Mouse (Mus musculus) forebrain, embryonic 11.5 days (tissue): Measurements from ENCODE around the gene Fem1b. TPM values are rescaled to one million over a fixed set of nuclear protein-coding genes. Genes with fewer than 3 reads are reported as not detected.

Source experiments
- ATAC-seq: fragments of 200-750 bp; cut with Nextera tagmentation; replicated peaks from 2 replicates; pipeline ENCODE4 v1.8.0; 2017; ENCODE audit warnings: moderate TSS enrichment; ENCODE audit not compliant: low FRiP score
- DNase-seq: peaks from one replicate; pipeline ENCODE4 v3.0.0-alpha.2; 2017; ENCODE audit warnings: low spot score
- H3K27ac ChIP-seq: fragments of 300-500 bp; sonication (generic); 2 replicates; pipeline ENCODE4 v1.5.1; 2014; ENCODE audit warnings: low read depth, low read length
- H3K27me3 ChIP-seq: fragments of 300-500 bp; sonication (generic); 2 replicates; pipeline ENCODE4 v1.6.1; 2014; ENCODE audit warnings: mild to moderate bottlenecking, low read length, mixed read lengths; ENCODE audit not compliant: control insufficient read depth, insufficient read depth
- H3K36me3 ChIP-seq: fragments of 300-500 bp; sonication (generic); 2 replicates; pipeline ENCODE4 v1.6.1; 2014; ENCODE audit warnings: mild to moderate bottlenecking, low read length, moderate library complexity, mixed read lengths; ENCODE audit not compliant: control insufficient read depth, insufficient read depth
- H3K4me1 ChIP-seq: fragments of 300-500 bp; sonication (generic); replicated peaks from 2 replicates; pipeline ENCODE4 v1.6.1; 2014; ENCODE audit warnings: low read length, mixed read lengths; ENCODE audit not compliant: control insufficient read depth, insufficient read depth
- H3K4me2 ChIP-seq: fragments of 300-500 bp; sonication (generic); 2 replicates; pipeline ENCODE4 v1.6.1; 2014; ENCODE audit warnings: low read depth, mild to moderate bottlenecking, low read length, moderate library complexity, mixed read lengths; ENCODE audit not compliant: severe bottlenecking
- H3K4me3 ChIP-seq: fragments of 300-500 bp; sonication (generic); 2 replicates; pipeline ENCODE4 v1.5.1; 2014; ENCODE audit warnings: low read depth, low read length
- H3K9ac ChIP-seq: fragments of 300-500 bp; sonication (generic); 2 replicates; pipeline ENCODE4 v1.6.1; 2014; ENCODE audit warnings: low read length
- H3K9me3 ChIP-seq: fragments of 300-500 bp; sonication (generic); 2 replicates; pipeline ENCODE4 v1.6.1; 2016; ENCODE audit warnings: low read length, mixed read lengths; ENCODE audit not compliant: control insufficient read depth
- WGBS: fragments of 180-500 bp; shearing (Covaris S2); extraction: QIAGEN DNeasy Blood & Tissue Kit; methylation state at CpG from one replicate; pipeline ENCODE4 v1.1.7; 2014; 5-methylcytosine and 5-hydroxymethylcytosine counted together
- polyA plus RNA-seq: library from polyadenylated mRNA; unstranded; fragments of >200 nt; fragmentation: Nextera tagmentation; extraction: Ambion mirVana; gene quantifications from 2 replicates; pipeline ENCODE4 v1.2.1, GENCODE M21; 2014

The Fem1b gene
- polyA plus RNA-seq, 1 experiment from 2014 or later = 58.3 TPM

DNA sequence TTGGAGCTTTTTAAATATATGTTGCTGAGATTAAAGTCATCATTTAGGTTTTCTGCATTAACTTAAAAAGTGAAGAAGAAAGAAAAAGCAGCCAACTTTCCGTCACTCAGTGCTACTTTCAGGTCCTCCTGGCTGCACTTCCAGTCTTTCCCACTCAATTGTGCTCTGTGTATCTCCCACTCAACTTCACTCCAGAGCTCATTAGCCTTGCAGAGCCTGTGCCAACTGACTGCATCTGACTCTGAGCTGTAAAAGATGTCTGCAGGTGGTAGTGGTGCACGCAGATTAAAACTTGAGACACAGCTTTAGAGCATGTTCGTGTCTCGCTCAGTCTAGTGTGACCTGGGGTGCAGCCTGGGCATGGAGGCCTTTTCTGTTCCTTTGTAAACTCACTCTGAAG is 53.4 kb downstream of the Fem1b start:
- Histone ChIP-seq H3K4me1 (peaks cover under 1% of the 10 kb centered on the region; the same call in 1 of the 2 replicates), H3K27me3 (no peaks in the 10 kb centered on the region), H3K4me3 (no peak overlapping the region), H3K9ac (no peak overlapping the region), H3K36me3 (no peaks in the 10 kb centered on the region), H3K4me2 (no peak overlapping the region), H3K9me3 (no peaks in the 10 kb centered on the region), H3K27ac (no peak overlapping the region)
- 79% methylated on average over 4 of the region's 4 CpGs for WGBS
- no peak for ATAC-seq
- no peak for DNase-seq

DNA sequence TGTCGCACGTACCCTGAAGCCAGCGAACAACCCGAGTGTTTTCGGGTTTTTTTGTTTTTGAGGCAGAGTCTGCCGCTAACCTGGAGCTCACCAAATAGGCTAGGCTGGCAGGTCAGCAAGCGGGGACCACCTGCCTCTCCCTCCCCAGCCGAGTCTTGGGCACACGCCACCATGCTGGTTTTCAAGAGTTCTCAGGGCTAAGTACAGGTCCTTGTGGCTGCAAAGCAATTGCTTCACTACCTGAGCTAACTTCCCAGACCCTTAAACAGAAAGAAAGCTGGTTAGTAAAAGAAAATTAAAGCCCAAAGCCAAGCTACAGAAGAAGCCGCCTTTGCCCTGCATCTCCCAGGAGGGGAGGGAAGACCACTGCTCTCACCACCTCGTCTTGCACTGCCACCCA is 61.4 kb downstream of the Fem1b start:
- Histone ChIP-seq H3K4me3 (no peak overlapping the region), H3K36me3 (no peaks in the 10 kb centered on the region), H3K27ac (no peak overlapping the region), H3K9me3 (no peaks in the 10 kb centered on the region), H3K27me3 (no peaks in the 10 kb centered on the region), H3K9ac (no peak overlapping the region), H3K4me1 (no peaks in the 10 kb centered on the region), H3K4me2 (no peak overlapping the region)
- DNase-seq (no peak), ATAC-seq (no peak)
- 88% methylated on average over 11 of the region's 11 CpGs for WGBS

DNA sequence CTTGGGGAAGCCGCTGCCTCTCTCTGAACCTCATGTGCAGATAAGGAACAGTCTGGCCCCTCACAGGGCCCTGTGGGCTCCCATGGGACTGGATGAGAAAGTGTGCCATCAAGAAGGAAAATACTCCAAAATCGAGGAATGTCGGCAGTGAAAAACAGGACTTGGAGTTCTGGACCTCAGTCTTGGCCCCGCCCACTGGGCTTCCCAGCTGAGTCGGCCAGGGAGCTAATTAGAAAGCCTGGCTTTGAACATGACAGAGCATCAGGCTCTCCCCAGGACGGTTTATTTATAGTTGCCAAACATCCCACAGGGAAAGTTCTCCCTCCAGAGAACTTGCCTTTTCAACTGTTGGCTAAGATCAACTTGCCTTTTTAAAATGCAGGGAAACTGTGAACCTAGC is 62.1 kb downstream of the Fem1b start:
- no peak for DNase-seq
- H3K27ac ChIP-seq = no peak overlapping the region

DNA sequence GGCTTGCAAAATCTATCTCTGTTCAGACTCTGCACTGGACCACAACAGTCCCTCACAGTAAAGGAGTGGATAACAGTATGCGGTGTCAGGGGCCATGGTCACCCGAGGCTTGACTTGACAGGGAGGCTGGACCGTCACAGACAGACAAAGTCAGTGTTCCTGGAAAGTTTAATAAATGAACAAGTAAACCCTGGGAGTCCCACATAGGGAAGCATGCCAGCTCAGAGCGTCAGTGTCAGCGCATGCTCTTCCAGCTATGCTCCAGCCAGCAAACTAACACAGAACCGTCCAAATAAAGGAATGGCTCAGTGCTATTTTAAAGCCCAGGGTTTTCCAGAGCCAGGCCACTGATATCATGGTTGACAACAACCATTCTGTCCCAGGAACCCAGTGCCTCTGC is 65.1 kb downstream of the Fem1b start:
- DNase-seq (no peak), ATAC-seq (no peak)
- no peak overlapping the region for H3K27ac ChIP-seq
- H3K27me3 ChIP-seq = no peaks in the 10 kb centered on the region
- H3K9ac ChIP-seq = no peak overlapping the region
- no peaks in the 10 kb centered on the region for H3K4me1 ChIP-seq
- 89% methylated on average over 6 of the region's 6 CpGs for WGBS
- no peak overlapping the region for H3K4me2 ChIP-seq
- H3K36me3 ChIP-seq = no peaks in the 10 kb centered on the region
- H3K4me3 ChIP-seq = no peak overlapping the region
- H3K9me3 ChIP-seq = no peaks in the 10 kb centered on the region

More for the DNA sequence above, 62.1 kb downstream of the Fem1b start:
- no peak overlapping the region for H3K4me3 ChIP-seq
- H3K27me3 ChIP-seq = no peaks in the 10 kb centered on the region
- no peak overlapping the region for H3K9ac ChIP-seq
- no peak for ATAC-seq
- no peaks in the 10 kb centered on the region for H3K9me3 ChIP-seq
- no peaks in the 10 kb centered on the region for H3K36me3 ChIP-seq
- H3K4me2 ChIP-seq = no peak overlapping the region
- 74% methylated on average over 6 of the region's 6 CpGs for WGBS
- H3K4me1 ChIP-seq = no peaks in the 10 kb centered on the region

DNA sequence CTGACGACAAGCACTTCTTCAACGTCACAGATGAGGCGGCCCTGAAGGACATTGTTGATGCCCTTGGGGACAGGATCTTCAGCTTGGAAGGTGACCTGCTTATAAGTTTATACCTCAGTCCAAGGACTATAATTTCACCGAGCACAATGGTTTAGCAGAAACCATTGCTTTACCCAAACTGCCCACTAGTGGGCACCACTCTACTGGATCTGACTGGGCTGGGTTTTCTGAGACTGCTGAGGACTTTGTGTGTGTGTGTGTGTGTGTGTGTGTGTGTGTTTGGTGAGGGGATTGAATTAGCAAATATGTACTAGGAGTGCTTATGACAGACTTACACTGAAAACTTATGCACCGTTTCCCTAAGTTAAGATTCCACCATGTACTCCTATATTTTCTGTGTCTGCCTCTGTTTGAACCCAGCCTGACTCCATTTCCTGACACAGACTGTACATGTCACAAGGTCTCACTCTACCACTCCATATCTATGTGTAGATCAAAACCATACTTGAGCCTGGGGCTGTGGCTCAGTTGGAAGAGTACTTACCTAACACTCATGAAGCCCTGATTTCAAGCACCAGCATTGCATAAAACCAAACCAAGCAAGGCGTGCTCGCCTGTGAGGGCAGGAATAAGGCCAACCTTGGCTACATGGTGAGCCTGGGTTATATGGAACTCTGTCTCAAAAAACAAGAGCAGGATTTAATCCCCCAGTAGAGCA is 67.0 kb downstream of the Fem1b start:
- no peaks in the 10 kb centered on the region for H3K36me3 ChIP-seq
- peak; percentile 80 for DNase-seq
- H3K9me3 ChIP-seq = no peaks in the 10 kb centered on the region
- no peak overlapping the region for H3K4me2 ChIP-seq
- 56% methylated on average over 7 of the region's 7 CpGs for WGBS
- H3K27me3 ChIP-seq = no peaks in the 10 kb centered on the region
- ATAC-seq = no peak
- no peak overlapping the region for H3K9ac ChIP-seq
- H3K27ac ChIP-seq = no peak overlapping the region
- H3K4me3 ChIP-seq = no peak overlapping the region
- H3K4me1 ChIP-seq = no peaks in the 10 kb centered on the region

Other genes starting within 250 kb of the Fem1b start
- 2.8 and 3.0 TPM in 2 replicates for gene Itga11, start 134.1 kb downstream of the Fem1b start, polyA plus RNA-seq
- 14.5 and 17.8 TPM in 2 replicates for gene Cln6, start 26.9 kb upstream of the Fem1b start, polyA plus RNA-seq
- 0.48 and 1.5 TPM in 2 replicates for gene Calml4, start 46.1 kb upstream of the Fem1b start, polyA plus RNA-seq
- 60.0 and 63.2 TPM in 2 replicates for gene Pias1, start 176.0 kb upstream of the Fem1b start, polyA plus RNA-seq